Mouse (Mus musculus) embryonic facial prominence, embryonic 11.5 days (tissue): Measurements from ENCODE around the gene Sumf1. TPM values are rescaled to one million over a fixed set of nuclear protein-coding genes. Genes with fewer than 3 reads are reported as not detected.

Experiments used
- ATAC-seq: fragments of 200-750 bp; cut with Nextera tagmentation; replicated peaks from 2 replicates; pipeline ENCODE4 v1.8.0; 2017; ENCODE audit warnings: low read depth; ENCODE audit not compliant: insufficient number of reproducible peaks, low FRiP score, low TSS enrichment
- DNase-seq: peaks from one replicate; pipeline ENCODE4 v3.0.0-alpha.2; 2015; ENCODE audit warnings: low spot score
- H3K27ac ChIP-seq: fragments of 300-500 bp; sonication (generic); replicated peaks from 2 replicates; pipeline ENCODE4 v1.5.1; 2014; ENCODE audit warnings: mild to moderate bottlenecking, low read depth, low read length, control low read depth
- H3K27me3 ChIP-seq: fragments of 300-500 bp; sonication (generic); 2 replicates; pipeline ENCODE4 v1.6.1; 2014; ENCODE audit warnings: mild to moderate bottlenecking, low read length, moderate library complexity, mixed read lengths; ENCODE audit not compliant: control insufficient read depth, insufficient read depth
- H3K36me3 ChIP-seq: fragments of 300-500 bp; sonication (generic); replicated peaks from 2 replicates; pipeline ENCODE4 v1.6.1; 2014; ENCODE audit warnings: low read depth, mild to moderate bottlenecking, low read length, moderate library complexity, mixed read lengths; ENCODE audit not compliant: control insufficient read depth, insufficient read depth
- H3K4me1 ChIP-seq: fragments of 300-500 bp; sonication (generic); 2 replicates; pipeline ENCODE4 v1.6.1; 2014; ENCODE audit warnings: low read length, mixed read lengths; ENCODE audit not compliant: control insufficient read depth, insufficient read depth
- H3K4me2 ChIP-seq: fragments of 300-500 bp; sonication (generic); 2 replicates; pipeline ENCODE4 v1.6.1; 2014; ENCODE audit warnings: low read depth, mild to moderate bottlenecking, control low read depth, low read length, moderate library complexity
- H3K4me3 ChIP-seq: fragments of 300-500 bp; sonication (generic); 2 replicates; pipeline ENCODE4 v1.5.1; 2014; ENCODE audit warnings: low read depth, low read length, control low read depth
- H3K9ac ChIP-seq: fragments of 300-500 bp; sonication (generic); replicated peaks from 2 replicates; pipeline ENCODE4 v1.6.1; 2014; ENCODE audit warnings: mild to moderate bottlenecking, control low read depth, low read length
- H3K9me3 ChIP-seq: fragments of 300-500 bp; sonication (generic); replicated peaks from 2 replicates; pipeline ENCODE4 v1.6.1; 2016; ENCODE audit warnings: mild to moderate bottlenecking, low read length, inconsistent platforms, mixed read lengths; ENCODE audit not compliant: control insufficient read depth
- WGBS: fragments of 180-500 bp; shearing (Covaris S2); extraction: QIAGEN DNeasy Blood & Tissue Kit; methylation state at CpG from one replicate; pipeline ENCODE4 v1.1.7; 2014; 5-methylcytosine and 5-hydroxymethylcytosine counted together
- polyA plus RNA-seq: library from polyadenylated mRNA; unstranded; fragments of >200 nt; fragmentation: Nextera tagmentation; extraction: Ambion mirVana; gene quantifications from 2 replicates; pipeline ENCODE4 v1.2.1, GENCODE M21; 2014

Sumf1 gene
- polyA plus RNA-seq, 1 experiment from 2014 or later, result 17.2 TPM

DNA sequence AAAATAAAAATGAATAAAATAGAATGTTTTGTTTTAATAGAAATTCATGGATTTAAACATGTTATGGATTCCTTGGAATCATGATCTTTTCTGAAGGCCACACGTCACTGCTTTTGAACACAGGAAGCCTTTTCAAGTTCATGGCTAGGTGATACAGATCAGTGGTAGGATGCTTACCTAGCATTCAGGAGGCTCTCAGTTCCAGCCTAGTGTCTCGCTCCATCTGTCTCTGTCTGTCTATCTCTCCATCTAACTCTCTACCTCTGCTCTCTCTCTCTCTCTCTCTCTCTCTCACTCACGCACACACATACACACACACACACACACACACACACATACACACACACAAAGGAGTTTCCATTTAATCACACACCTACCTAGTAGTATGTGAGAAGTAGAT lies 15.9 kb downstream of the Sumf1 start:
- ATAC-seq (no peak), DNase-seq (no peak)
- Histone ChIP-seq H3K4me1 (no peaks in the 10 kb centered on the region), H3K4me2 (no peak overlapping the region), H3K9me3 (no peaks in the 10 kb centered on the region), H3K27me3 (no peaks in the 10 kb centered on the region), H3K27ac (no peak overlapping the region), H3K4me3 (no peak overlapping the region), H3K9ac (no peak overlapping the region), H3K36me3 (no peaks in the 10 kb centered on the region)
- WGBS, result 79% methylated on average over 3 of the region's 3 CpGs

DNA sequence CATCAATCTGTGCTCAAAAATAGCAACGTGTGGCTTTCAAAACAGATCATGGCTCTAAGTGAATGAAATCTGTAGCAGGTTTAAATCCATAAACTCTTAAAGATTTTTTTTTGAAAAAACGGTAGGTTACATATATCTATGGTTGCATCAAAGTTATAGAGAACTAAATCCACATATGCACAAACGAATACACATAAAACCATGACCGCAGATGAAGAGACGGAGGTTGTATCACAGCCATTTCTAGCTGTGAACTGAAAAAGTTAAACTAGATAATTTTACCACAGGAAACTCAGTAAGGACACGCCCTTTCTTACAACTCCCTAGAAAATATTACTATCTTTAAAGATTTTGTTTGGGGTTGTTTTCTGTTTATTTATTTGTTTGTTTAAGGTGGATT lies 16.7 kb downstream of the Sumf1 start:
- no peak overlapping the region for H3K4me3 ChIP-seq
- H3K36me3 ChIP-seq, result no peaks in the 10 kb centered on the region
- no peaks in the 10 kb centered on the region for H3K9me3 ChIP-seq
- DNase-seq (no peak), ATAC-seq (no peak)
- no peak overlapping the region for H3K27ac ChIP-seq
- H3K9ac ChIP-seq, result no peak overlapping the region
- WGBS, result 90% methylated on average over 6 of the region's 6 CpGs
- no peak overlapping the region for H3K4me2 ChIP-seq
- H3K27me3 ChIP-seq, result no peaks in the 10 kb centered on the region
- H3K4me1 ChIP-seq, result no peaks in the 10 kb centered on the region

DNA sequence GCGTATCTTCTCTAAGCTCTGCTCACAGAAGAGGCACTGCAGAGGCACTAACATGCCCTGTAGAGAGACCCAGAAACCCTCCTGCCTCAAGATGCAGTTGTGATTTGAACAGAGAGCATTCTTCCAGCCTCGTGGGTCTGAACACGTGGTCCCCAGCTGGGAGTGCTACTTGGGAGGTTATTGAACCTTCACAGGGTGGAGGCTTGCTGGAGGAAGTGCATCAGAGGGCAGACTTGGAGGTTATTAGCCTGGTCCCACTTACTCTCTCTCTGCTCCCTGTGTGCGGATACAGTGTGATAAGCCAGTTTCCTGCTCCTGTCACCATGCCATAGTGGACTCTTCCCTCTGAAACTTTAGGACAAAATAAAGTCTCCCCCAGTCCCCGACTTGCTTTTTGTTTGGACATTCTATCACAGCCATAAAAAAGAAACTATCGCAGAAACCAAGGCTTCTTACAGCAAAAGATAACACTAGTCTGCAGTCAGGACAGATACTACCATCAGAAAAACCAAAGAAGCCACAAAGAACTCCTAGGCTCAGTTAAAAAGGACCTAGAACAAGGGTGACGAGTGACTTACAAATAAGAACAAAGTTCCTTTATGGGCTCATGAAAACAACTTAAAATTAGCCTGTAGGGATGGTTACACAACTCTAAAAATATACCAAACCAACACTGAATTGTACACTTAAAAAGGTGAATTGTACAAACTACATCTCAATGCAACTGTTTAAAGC lies 17.3 kb downstream of the Sumf1 start:
- Histone ChIP-seq H3K27me3 (no peaks in the 10 kb centered on the region), H3K27ac (no peak overlapping the region), H3K36me3 (no peaks in the 10 kb centered on the region), H3K9ac (no peak overlapping the region), H3K9me3 (no peaks in the 10 kb centered on the region), H3K4me1 (no peaks in the 10 kb centered on the region), H3K4me3 (no peak overlapping the region), H3K4me2 (no peak overlapping the region)
- ATAC-seq (no peak), DNase-seq (no peak)
- 76% methylated on average over 7 of the region's 7 CpGs for WGBS

DNA sequence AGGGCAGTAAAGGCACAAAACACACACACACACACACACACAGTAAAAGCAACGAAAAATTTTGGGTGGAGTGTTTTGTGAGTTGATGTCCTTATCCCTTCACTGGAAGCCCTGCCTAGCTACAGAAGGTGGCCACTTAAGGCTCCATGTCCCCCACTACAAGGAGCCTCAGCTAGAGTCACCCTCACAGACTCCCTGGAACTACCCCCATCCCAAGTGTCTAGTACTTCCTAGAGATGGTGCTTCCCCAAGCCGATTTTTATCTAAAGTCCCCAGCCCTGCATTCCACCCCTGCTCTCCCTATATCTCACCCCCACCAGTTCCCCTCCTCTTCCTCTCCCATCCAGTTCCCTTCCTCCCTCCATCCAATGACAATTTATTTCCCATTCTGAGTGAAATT lies 19.8 kb downstream of the Sumf1 start:
- H3K4me2 ChIP-seq, result no peak overlapping the region
- ATAC-seq (no peak), DNase-seq (no peak)
- WGBS, result 90% methylated on average over 2 of the region's 2 CpGs
- H3K27me3 ChIP-seq, result no peaks in the 10 kb centered on the region
- H3K9me3 ChIP-seq, result no peaks in the 10 kb centered on the region
- H3K4me1 ChIP-seq, result no peaks in the 10 kb centered on the region
- H3K4me3 ChIP-seq, result no peak overlapping the region
- no peak overlapping the region for H3K9ac ChIP-seq
- no peaks in the 10 kb centered on the region for H3K36me3 ChIP-seq
- no peak overlapping the region for H3K27ac ChIP-seq

DNA sequence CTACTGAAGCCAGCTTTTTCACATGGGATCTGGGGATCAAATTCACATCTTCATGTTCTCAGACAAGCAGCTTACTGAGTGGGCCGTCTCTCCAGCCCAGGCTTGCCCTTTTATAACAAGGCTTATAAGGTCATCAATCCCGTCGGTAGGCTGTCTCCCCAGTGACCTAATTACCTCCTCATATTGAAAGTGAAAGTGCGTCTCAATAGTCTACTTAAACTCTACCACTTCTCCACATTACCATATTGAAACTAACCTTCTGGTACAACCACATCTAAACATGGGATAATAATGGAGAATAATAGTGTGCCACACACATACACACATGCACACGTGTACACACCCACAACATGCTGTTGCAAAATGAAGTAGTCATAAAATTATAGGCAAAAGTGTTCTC lies 20.4 kb downstream of the Sumf1 start:
- no peak overlapping the region for H3K4me2 ChIP-seq
- H3K4me3 ChIP-seq, result no peak overlapping the region
- no peak overlapping the region for H3K27ac ChIP-seq
- H3K27me3 ChIP-seq, result no peaks in the 10 kb centered on the region
- no peaks in the 10 kb centered on the region for H3K9me3 ChIP-seq
- no peak overlapping the region for H3K9ac ChIP-seq
- WGBS, result 74% methylated on average over 5 of the region's 5 CpGs
- H3K36me3 ChIP-seq, result no peaks in the 10 kb centered on the region
- H3K4me1 ChIP-seq, result no peaks in the 10 kb centered on the region
- ATAC-seq (no peak), DNase-seq (no peak)

DNA sequence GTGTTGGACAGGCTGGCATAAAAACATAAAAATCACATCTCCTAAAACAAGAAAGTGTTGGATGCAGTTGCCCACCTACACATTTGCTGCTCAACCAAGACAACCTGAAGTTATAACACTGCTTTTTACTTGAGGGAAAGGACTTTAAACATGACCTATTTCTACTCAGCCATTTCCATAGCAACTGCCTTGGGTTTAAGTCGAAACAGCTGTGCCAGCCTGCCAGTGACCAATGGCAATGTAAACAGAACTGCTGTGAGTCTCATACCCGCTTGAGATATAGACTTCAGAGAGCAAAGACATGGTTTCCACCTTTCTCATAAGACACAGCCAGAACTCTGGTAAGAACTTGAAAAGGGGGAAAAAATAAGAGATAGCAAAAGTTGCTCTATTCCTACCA lies 24.8 kb downstream of the Sumf1 start:
- no peaks in the 10 kb centered on the region for H3K27me3 ChIP-seq
- no peak overlapping the region for H3K27ac ChIP-seq
- no peaks in the 10 kb centered on the region for H3K4me1 ChIP-seq
- 33% methylated on average over 2 of the region's 2 CpGs for WGBS
- no peaks in the 10 kb centered on the region for H3K36me3 ChIP-seq
- H3K9ac ChIP-seq, result no peak overlapping the region
- DNase-seq, result peak; percentile 84
- no peak overlapping the region for H3K4me3 ChIP-seq
- no peak for ATAC-seq
- H3K9me3 ChIP-seq, result no peaks in the 10 kb centered on the region
- H3K4me2 ChIP-seq, result no peak overlapping the region

DNA sequence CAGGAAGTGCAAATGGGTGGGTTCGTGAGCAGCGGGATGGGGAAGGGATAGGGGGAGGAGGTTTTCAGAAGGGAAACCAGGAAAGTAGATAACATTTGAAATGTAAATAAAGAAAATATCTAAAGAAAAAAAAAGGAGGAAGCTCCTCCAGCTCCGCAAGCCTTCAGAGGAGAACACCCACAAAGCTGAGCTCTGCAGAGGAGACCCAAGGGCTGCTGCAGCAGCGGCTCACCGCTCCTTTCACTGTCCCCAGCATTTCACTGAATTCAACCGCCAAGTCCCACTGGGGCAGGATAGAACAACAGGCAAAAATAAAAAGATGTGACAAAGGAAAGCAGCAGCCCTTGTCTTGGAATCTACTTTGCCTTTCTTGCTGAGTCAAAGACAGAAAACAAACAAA lies 28.5 kb downstream of the Sumf1 start:
- Histone ChIP-seq H3K4me2 (no peak overlapping the region), H3K27ac (no peak overlapping the region), H3K36me3 (no peaks in the 10 kb centered on the region), H3K4me1 (no peaks in the 10 kb centered on the region), H3K4me3 (no peak overlapping the region), H3K27me3 (no peaks in the 10 kb centered on the region), H3K9ac (no peak overlapping the region), H3K9me3 (no peaks in the 10 kb centered on the region)
- no peak for DNase-seq
- 56% methylated on average over 6 of the region's 6 CpGs for WGBS
- ATAC-seq, result no peak

DNA sequence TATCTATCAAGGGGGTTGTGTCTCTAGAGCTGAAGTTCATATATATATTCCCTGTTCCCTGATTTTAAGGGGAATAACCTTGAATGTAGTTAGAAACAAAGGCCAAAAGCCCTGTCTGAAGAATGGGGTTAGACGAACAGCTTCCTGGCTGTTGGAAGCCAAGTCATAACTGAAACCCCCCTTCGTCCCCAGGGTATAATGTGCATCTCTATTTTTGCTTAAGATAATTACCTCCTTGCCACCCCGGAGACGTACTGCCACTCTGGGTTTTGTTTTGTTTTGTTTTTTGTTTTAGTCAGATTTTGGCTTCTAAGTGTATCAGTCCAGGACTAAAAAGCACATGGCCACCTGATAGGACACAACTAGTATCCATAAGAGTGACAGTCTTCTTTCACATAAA lies 31.1 kb downstream of the Sumf1 start:
- H3K4me2 ChIP-seq, result no peak overlapping the region
- H3K27ac ChIP-seq, result no peak overlapping the region
- no peak overlapping the region for H3K4me3 ChIP-seq
- DNase-seq, result no peak
- no peaks in the 10 kb centered on the region for H3K9me3 ChIP-seq
- no peaks in the 10 kb centered on the region for H3K36me3 ChIP-seq
- no peak overlapping the region for H3K9ac ChIP-seq
- no peaks in the 10 kb centered on the region for H3K27me3 ChIP-seq
- no peaks in the 10 kb centered on the region for H3K4me1 ChIP-seq
- ATAC-seq, result no peak
- 84% methylated on average over 4 of the region's 4 CpGs for WGBS
